Mouse (Mus musculus) kidney, postnatal 10 days (tissue): Measurements from ENCODE around the gene Ubxn4.
A peak's percentile ranks its signal among the peaks of the same experiment; 100 is the strongest.
"Not testable (repeated sequence)": the region's sequence is repeated elsewhere in the genome, so short reads cannot be mapped to it uniquely, and the experiment has no call there.

Source experiments
- DNase-seq: peaks from one replicate; pipeline ENCODE4 v3.0.0; 2021; ENCODE audit warnings: mixed read lengths

The Ubxn4 gene

DNA sequence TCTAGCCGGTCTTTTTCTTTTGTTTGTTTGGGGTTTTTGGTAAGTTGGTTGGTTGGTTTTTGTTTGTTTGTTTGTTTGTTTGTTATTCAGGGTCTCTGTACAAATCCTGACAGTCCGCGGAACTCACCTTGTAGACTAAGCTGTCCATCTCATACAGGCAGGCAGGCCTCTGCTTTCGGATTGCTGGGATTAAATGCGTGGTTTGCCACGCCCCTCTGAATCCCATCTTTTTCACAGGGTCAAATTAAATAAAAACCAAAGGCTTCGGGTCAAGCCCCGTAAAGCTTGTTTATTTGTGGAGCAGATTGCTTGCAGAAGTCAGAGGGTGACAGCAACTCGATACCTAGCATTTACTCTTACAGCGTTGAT is at the start of gene Ubxn4:
Gene Ubxn4 (plus strand): TSS at position 338 of the 369 bp plus-strand sequence.
- no peak for DNase-seq

DNA sequence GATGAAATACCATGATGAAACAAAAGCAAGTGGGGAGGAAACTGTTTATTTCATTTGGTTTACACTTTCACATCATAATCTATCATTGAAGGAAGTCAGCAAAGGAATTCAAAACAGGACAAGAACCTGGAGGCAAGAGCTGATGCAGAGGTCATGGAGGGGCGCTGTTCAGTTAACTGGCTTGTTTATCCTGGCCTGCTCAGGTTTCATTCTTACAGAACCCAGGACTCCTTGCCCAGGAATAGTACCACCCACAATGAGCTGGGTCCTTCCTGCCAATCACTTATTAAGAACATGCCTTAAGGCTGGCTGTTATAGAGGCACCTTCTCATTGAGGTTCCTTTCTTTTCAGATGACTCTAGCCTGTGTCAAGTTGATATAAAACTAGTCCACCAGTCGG is 49.8 kb upstream of the Ubxn4 start:
- DNase-seq = no peak

DNA sequence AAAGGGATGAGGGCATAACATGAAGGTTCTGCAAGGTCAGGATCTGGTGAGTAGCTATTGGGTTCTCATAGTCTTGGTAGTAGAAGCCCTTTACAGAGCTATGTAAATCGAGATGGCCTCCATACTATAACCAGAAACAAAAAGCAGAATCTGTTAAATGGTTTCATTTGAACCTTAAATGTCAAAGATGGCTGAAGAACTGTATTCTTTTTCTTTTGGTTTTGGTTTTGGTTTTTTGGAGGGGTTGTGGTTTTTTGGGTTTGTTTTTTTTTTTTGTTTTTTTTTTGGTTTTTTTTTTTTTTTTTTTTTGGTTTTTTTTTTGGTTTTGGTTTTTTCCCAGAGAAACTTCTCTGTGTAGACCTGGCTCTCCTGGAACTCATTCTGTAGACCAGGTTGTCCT is 46.4 kb upstream of the Ubxn4 start:
- DNase-seq = no peak

DNA sequence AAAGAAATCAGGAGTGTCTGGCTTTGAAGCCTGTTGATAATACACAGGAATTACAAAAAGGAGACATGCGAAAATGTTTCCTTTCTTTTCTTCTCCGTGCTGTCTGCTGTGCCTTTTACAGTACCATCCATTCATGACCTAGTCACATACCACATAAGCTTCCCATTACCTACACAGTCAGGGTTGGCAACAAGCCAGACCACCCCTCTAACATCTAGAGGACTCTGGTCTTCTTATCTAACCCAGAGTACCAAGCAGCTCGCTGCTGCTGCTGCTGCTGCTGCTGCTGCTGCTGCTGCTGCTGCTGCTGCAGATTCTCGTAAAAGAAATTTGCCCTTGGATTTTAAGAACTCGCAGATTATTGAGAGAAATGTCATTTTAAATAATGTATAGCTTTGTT is 30.5 kb upstream of the Ubxn4 start:
- no peak for DNase-seq

DNA sequence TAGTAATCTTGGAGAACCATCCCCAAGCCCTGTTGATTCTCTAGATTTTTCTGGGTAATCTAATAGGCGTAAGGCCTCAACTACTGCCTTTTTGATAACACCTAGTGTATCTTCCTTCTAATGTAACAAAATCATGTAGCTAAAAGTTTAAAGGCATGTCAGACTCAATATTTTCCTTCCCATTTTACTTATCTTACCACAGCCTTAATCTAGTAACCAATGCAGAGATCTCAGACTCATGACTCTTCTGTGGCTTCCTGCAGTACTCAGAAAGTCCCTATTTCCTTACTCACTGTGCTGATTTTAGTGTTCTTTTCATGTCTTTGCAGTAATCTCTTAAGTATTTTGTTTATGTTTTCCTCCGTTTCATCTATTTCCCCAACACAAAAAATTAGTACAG is 21.9 kb upstream of the Ubxn4 start:
- DNase-seq = no peak

DNA sequence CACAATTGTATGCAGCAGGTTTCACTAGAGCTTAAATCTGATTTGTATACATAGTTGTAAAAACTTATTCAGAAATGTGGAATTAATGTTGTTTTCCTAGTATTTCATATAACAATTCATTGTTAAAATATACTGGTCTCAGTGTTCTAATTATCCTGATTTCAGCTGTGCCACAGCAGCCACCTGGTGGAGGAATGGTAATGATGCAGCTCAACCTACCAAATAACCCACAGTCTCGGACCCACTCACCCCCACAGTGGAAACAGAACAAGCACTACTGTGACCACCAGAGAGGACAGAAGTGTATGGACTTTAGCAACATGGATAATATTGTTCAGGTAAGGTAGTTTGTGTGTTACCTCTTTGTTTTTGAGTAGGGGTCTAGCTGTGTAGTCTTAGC is 20.5 kb upstream of the Ubxn4 start:
- DNase-seq = no peak

DNA sequence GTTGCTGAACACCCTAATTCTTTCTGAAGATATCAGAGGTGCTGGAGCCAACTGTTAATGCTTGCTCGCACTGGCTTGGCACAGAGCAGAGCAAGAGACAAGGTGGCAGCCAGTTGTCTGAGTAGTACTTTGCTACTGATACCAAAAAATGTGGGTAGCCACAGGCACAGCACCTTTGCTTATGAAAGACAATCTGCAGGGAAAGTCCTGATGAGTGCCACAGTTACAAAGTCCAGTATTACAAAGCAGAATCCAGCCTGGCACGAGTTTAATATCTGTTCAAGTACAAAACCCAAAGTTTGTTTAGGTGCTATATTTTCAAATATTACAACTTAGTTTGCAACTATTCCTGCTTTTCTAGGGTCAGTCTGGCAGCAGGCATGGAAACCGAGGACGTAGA is 8.6 kb upstream of the Ubxn4 start:
- DNase-seq = no peak

DNA sequence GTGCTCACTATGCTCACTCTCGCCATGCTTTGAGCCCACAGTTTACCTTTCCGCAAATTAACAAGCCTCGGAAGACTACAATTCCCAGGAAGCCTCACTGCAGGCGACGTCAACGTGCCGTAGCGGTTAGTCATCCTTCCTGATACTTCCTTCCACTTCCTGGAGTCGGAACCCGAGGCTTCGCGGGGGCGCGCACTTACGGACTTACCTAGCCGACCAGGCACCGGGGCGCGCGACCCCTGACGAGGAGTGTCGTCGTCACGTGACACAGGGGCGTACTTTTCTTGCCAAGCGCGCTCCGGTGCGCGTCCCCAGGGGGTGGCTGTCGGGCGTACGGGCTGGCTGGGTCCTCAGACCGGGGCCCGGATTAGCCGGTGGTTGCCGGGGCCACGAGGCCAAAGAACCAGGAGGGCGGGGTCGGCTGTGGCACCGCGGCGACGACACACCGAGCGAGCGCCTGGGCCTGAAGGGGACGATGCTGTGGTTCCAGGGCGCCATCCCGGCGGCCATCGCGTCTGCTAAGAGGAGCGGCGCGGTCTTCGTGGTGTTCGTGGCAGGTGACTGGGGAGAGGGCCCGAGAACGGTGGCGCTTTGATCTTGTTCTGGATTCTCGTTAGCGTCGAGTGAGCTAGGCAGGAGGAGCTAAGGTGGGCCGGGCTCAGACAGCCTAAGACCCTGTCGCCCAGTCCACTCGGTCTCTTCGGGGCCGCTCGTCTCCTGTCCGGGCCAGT is 397 bp downstream of the Ubxn4 start:
- DNase-seq = peak; percentile 98

DNA sequence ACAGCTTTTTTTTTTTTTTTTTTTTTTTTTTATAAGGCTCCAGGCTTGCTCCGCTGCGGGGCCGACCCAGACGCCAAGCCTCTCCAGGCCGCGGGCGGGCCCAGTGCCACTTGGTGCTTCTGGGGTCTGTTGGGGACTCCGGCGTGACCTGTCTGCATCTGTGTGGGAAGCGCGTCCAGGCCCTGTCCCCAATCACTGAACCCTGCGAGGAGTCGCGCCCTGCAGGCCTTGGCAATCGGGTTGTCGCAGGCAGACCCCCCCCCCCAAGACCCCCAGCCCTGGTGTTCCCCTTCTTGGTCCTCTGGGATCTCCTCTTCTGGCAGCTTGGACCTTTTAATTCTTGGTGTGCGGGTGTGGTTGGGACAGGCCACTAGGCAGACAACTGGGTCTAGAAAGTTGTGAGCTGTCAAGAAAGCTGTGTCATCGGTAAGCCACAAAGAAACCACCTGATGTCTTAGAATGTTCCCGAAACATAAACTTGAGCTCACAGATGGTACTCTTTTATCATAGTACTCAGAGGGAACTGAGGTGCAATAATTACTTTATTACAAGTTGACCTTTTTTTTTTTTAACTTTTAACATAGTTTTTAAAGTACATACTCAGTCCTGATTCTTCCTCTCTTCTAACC is 1.1 kb downstream of the Ubxn4 start:
- DNase-seq = peak; percentile 61

DNA sequence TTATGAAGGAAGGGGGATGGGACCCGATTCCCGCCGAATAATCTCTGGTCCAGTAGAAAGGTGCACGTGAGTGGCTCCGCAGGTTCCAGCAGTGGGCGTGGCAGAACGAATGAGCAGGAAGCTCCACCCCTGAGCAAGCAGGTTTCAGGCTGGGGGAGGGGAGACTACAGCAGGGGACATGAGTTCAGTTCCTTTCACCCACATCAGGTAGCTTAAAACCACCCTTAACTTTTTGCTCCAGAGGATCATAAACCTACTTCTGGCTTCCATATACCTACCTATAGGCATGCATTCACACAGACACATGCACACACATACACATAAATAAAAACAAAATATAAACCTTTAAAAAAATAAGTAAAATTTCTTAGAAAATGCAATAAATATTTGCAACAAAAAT is 23.3 kb downstream of the Ubxn4 start:
- DNase-seq = not testable (repeated sequence)

DNA sequence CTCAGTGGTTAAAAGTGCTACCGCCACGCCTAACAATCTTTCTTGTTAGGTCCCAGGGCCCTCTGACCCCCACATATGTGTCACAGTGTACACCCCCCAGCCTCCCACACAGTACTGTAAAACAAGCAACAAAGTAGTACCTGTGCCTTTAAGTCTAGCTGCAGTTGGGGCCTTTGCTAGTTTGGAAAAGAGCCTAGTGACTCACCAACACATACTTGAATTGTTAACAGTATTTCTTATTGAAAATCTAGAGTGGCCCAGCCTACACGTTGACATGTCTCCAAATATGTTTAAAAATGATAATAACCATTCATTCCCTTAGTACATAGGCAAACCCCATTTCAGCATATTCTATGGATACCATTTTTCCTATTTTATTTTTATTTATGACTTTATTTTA is 27.0 kb downstream of the Ubxn4 start:
- no peak for DNase-seq

DNA sequence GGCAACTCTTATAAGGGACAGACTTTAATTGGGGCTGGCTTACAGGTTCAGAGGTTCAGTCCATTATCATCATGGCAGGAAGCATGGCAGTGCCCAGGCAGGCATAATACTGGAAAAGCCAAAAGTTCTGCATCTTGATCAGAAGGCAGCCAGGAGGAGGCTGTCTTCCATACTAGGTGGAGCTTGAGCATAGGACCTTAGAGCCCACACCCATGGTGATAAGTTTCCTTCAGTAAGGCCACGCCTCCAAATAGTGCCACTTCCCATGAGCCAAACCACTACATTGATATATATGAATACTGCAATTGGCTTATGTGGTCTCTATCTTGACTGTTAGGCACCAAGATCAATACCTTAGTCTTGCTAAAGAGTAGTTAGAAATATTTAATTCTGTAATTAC is 32.1 kb downstream of the Ubxn4 start:
- no peak for DNase-seq

DNA sequence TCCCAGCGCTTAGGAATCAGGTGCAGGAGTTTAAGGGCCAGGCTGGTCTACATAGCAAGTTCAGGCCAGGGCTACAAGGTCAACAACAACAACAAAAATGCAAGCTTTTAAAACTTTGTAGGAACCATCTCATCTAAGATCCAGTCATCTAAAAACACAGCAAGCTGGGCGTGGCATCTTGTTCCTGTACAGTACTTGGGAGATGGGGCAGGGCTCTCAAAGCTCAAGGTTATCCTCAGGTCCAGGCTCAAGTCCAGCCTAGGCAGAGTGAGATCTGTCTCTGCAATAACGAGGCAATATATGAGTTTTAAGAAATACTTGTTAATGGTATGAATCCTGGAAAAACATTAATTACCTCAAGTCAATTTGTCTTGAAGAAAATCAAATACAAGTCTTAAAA is 34.8 kb downstream of the Ubxn4 start:
- DNase-seq = no peak

DNA sequence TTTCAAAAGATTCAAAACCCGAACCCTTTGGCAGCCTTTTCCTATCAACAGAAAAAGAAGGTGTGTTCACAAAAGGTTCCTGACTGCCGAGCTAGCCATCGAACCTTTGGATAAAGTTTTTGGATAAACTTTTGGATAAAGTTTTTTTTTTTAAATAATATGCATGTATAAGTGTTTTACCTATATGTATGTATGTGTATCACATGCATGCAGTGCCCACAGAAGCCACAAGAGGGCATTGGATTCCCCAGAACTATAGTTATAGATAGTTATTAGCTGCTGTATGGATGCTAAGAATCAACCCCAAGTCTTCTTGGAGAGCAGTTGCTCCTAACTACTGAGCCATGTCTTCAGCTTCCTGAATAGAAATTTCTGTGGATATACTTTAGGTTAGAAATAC is 38.0 kb downstream of the Ubxn4 start:
- no peak for DNase-seq

DNA sequence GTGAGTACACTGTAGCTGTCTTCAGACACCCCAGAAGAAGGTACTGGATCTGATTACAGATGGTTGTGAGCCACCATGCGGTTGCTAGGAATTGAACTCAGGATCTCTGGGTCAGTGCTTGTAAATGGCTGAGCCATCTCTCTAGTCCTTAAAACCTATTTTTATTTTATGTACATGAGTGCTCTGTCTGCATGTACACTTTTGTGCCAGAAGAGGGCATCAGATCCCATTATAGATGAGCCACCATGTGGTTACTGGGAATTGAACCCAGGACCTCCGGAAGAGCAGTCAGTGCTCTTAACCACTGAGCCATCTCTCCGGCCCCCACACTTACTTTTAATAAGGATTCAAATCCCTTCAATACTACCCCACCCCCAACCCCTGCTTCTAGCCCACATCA is 39.2 kb downstream of the Ubxn4 start:
- no peak for DNase-seq

DNA sequence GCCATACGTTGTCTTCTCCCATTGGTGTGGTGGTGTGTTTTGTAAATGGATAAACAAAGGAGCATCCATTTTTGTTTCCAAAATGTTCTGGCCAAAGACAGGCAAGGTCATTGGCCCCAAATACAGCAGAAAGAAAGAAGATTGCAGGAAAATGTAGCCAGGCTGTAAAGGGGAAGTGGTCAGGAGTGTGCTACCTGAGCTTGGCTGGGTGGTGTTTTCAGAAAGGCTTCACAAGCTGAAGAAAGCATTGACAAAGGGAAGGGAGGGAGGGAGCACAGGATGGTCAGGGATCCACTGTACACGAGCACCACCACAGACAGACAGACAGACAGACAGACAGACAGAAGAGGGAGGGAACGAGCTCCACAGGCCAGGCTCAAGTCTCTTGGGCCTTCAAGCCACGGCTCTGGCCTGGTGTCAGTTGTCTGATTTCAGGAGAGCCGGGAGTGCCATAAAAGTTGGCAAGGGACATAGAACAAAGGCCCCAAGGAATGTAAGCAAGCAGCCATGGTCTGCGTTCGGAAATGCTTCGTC is 40.5 kb downstream of the Ubxn4 start:
- DNase-seq = no peak

DNA sequence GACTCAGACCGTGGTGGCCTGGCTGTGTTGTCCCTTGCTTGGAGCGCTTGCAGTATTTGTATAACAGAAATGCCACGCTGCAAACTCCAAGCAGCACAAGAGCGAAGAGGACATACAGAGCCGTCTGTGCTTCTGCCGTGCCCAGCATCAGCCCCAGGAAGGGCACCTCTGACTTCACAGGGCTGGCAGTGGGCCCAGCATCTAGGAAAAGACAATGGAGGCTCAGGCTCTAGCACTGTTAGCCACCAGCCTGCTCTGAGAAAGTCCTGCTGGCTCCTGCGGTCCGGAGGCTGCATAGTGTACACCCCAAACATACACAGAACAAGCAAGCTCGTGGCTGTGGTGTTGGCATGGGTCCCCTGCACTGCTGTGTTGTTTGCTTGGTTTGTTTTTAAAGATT is 41.4 kb downstream of the Ubxn4 start:
- no peak for DNase-seq

DNA sequence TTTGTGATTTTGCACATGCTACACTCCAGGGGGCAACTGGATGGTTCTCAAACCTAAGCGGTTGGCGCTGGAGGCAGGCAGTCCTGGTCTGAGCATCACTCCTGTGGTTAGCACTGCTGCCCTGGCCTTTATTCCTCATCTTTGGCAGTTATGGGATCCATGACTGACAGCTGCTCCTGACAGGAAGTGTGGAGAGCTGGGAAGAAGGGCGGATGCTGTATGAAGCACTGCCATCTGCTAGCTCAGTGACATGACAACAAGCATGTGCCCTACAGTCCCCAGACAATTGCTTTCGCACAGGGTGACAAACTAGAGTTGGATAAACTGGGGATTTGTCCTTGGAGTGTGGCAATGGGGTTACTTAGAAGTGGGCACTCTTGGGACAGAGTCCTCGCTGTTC is 46.5 kb downstream of the Ubxn4 start:
- DNase-seq = no peak

DNA sequence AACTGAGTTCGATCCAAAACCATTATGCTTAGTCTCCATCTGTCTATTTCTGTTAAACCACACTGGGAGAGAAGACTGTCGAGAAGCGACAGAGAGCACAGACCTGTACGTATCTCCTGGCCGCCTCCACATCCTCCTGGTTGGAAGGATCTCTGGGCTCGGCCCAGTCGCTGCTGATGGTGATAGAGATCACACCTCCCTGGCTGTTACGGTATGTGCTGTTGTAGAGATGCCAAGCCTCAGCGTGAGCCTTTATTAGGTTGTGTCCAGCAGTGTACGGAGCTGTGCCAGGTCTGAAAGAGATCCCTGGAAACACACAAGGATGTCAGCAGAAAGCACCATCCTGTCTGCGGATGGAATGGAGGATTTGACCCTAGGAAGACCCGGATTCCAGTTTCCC is 49.8 kb downstream of the Ubxn4 start:
- no peak for DNase-seq

DNA sequence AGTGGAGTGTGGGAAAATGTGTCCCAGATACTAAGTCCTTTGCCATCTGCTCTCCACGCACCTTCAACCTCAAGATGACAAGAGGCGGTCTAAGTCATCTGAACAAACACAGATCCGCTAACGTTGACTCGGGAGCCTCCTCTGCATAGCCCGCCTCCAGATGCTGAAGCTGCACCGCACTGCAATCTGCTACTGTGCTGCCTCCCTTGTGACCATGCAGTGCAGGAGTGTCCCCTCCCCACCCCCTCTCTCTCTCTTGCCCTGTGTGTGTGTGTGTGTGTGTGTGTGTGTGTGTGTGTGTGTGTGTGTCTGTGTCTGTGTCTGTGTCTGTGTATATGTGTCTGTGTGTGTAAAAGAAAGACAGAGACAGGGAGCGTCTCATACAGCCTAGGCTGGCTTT is 51.5 kb downstream of the Ubxn4 start:
- DNase-seq = no peak

DNA sequence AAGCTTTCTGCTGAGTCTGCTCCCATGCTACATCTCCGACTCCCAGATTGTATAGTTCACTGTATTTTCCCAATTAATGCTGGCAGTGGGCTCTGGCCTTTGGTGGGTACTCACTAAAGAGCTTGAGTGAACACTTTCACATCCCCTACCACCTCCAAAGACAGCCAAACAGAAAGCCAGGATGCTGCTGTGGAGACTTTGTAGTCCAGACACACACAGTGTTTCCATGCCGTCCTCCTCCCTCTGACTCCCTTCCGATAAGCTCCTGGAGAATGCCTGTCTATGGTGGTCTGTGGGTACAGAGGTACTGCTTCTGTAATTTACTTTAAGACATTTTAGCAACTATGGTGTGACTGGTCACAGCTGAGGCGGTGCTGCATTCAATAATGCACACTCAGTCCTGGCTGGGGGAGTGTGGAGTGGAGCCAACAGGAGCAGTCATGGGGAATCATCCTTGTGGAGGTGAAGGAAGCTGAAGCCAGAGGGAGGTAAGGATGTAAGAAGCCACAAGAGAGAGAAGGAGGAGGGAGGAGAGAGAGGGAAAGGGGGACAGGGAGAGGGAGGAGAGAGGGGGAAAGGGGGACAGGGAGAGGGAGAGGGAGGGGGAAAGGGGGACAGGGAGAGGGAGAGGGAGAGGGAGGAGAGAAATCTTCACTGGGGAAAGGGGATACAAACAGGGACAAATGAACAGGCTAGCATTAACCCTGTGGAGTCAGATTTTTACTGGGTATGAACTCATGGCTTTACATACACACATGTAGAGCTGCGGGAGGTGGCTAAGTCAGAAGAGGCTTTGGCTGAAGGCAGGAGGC is 52.2 kb downstream of the Ubxn4 start:
- DNase-seq = no peak

DNA sequence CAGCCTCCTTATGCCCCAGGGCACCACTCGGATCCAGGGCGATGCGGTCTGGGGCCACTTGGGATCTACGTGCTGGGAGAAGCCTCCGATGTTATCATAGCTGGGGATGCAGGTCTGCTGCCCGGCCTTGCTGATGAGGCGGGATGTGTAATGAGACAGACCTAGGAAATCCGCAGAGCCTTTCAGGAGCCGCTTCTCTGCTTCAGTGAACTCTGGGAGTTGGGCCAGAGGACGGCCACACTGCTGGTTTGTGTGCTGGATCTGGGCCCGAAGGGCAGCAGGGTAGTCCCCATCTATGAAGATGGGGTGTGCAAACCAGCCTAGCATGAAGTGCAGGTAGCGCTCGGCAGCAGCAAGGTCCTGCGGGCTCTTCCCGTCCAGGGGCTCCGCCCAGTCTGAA is 60.1 kb downstream of the Ubxn4 start:
- peak; percentile 72 for DNase-seq

DNA sequence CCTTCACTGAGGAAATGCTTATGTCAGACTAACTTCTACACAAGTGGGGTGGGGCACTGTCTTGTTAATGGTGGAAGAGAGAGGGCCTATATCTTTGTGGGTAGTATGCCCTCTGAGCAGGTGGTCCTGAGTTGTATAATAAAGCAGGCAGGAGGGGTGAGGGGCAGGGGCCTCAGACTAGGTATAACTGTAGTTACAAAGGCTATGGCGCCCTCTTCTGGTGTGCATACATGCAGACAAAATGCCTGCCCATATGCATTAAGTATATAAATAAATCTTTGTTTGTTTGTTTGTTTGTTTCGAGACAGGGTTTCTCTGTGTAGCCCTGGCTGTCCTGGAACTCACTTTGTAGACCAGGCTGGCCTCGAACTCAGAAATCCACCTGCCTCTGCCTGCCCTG is 65.3 kb downstream of the Ubxn4 start:
- no peak for DNase-seq

DNA sequence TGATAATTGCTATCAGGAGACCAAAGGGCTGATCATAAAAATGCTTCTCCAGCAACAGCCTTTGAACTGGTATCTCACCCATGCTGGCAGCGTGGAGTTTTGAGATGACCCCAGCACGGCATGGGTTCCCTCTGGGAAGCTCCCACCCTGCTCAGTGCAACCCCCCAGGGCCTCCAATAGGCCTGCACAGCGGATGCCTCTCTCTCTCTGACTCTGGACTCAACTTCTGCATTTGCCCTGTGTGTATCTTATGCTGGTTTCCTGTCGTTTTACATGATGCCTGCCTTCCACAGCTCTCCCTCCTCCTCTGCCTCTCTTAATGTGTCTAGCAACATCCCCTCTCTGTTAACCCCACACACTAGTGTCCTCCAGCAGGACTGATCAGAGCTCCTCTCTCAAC is 70.9 kb downstream of the Ubxn4 start:
- DNase-seq = no peak
